Mouse (Mus musculus) cortical plate, adult 2 months (tissue): ENCODE measurements around the gene Olfr90. TPM values are rescaled to one million over a fixed set of nuclear protein-coding genes. Genes with fewer than 3 reads are reported as not detected.
A peak's percentile ranks its signal among the peaks of the same experiment; 100 is the strongest.
"Not testable (repeated sequence)": the region's sequence is repeated elsewhere in the genome, so short reads cannot be mapped to it uniquely, and the experiment has no call there.

Experiments used
- H3K27ac ChIP-seq: fragments of 200-500 bp; 2 replicates; pipeline ENCODE4 v1.5.1; 2012; ENCODE audit warnings: low read length, control low read depth, inconsistent platforms; ENCODE audit not compliant: insufficient read depth
- H3K4me1 ChIP-seq: fragments of 200-500 bp; 2 replicates; pipeline ENCODE4 v1.6.1; 2011; ENCODE audit warnings: low read length; ENCODE audit not compliant: control insufficient read depth, insufficient read depth
- H3K4me3 ChIP-seq: fragments of 200-500 bp; 2 replicates; pipeline ENCODE4 v1.5.1; 2011; ENCODE audit warnings: mild to moderate bottlenecking, low read length, control low read depth; ENCODE audit not compliant: insufficient read depth
- CTCF ChIP-seq: fragments of 200-500 bp; IDR thresholded peaks from 2 replicates; pipeline ENCODE4 v1.5.1; 2011; ENCODE audit warnings: mild to moderate bottlenecking, control low read depth, low read length; ENCODE audit not compliant: insufficient read depth; ENCODE audit errors: extremely low read depth
- POLR2A ChIP-seq: fragments of 200-500 bp; IDR thresholded peaks from 2 replicates; pipeline ENCODE4 v1.6.1; 2011; ENCODE audit warnings: mild to moderate bottlenecking, low read length, control low read depth; ENCODE audit not compliant: insufficient read depth; ENCODE audit errors: extremely low read depth
- polyA plus RNA-seq: library from polyadenylated mRNA; depleted of rRNA; stranded (reverse); fragments of >200 nt; gene quantifications from 2 replicates; pipeline ENCODE4 v1.2.3, GENCODE M21; 2012; rRNA removed

The Olfr90 gene
- not detected in 2 replicates for polyA plus RNA-seq

DNA sequence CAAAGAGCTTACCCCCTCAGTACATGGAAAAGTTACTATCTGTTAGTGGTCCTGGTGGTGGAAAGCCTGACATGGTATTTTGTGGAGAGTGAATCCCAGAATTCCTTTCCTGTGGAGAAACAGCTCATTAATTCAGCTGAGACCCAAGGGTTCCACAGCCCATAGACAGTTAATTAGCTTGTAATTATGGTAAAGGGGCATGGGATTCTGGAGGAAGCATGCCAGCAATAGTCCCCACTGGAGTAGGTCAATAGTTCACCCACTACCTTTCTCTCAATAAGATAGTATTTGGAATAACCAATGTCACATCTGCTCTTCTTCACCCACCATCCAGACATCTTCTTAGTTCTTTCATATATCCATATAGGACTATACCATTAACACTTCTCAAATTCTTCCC, at the start of gene Olfr90:
TSS of gene Olfr90 (minus strand) at position 101 of the 400 bp plus-strand sequence.
- no peaks in the 10 kb centered on the region for H3K4me1 ChIP-seq
- H3K4me3 ChIP-seq, result no peak within 1 kb of the TSS
- no peak within 1 kb of the TSS for H3K27ac ChIP-seq
- no peak for TF ChIP-seq POLR2A
- no peak for TF ChIP-seq CTCF

DNA sequence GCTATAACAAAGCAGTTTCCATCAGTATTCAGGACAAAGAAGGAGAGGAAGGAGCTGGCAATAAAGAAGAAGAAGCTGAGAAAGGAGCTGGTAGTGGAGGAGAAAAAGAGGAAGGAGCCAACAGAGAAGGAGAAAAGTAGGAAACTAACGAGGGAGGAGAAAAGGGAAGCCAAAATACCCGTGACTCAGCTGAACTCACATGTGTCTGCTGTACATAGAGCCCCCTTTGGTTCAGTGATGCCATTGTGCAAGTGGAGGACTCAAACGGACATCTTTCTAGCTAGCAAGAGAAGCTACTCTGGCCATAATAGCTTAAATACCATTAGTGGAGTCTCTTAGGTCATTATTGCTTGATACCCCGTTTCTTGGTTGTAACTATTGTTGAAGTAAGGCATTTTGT, 43.1 kb upstream of the Olfr90 start:
- H3K4me3 ChIP-seq, H3K27ac ChIP-seq, H3K4me1 ChIP-seq: not testable (repeated sequence)

DNA sequence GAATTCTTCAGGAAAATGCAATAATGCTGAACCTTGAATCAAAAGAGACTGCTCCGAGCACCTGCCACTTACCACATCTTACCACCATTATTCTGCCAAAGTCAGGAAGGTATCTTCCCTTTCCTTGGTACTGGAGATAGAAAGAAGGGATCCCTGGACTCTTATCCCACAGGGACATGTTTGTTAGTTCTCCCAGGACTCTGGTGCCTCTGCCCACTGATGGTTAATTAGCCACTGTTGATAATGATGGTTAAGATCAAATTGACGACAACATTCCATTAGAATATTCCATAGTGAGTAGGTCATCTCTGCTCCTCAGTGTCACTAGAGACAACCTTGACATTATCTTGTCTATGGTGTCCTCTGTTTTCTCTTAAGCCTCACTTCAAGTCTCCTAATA, 31.7 kb upstream of the Olfr90 start, which contains the start of gene Olfr92:
TSS of gene Olfr92 (minus strand) at position 101 of the 400 bp plus-strand sequence.
- H3K27ac ChIP-seq, result no peak within 1 kb of the TSS
- no peak within 1 kb of the TSS for H3K4me3 ChIP-seq
- no peaks in the 10 kb centered on the region for H3K4me1 ChIP-seq
- TF ChIP-seq CTCF (no peak), POLR2A (no peak)

DNA sequence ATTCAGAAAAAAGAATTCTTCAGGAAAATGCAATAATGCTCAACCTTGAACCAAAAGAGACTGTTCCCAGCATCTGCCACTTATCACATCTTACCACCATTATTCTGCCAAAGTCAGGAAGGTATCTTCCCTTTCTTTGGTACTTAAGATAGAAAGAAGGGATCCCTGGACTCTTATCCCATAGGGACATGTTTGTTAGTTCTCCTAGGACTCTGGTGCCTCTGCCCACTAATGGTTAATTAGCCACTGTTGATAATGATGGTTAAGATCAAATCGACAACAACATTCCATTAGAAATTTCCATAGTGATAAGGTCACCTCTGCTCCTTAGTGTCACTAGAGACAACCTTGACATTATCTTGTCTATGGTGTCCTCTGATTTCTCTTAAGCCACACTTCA, 9.9 kb upstream of the Olfr90 start, which contains the start of gene Olfr91:
TSS of gene Olfr91 (minus strand) at position 101 of the 400 bp plus-strand sequence.
- no peak within 1 kb of the TSS for H3K27ac ChIP-seq
- H3K4me1 ChIP-seq, result no peaks in the 10 kb centered on the region
- TF ChIP-seq CTCF, result no peak
- no peak within 1 kb of the TSS for H3K4me3 ChIP-seq

DNA sequence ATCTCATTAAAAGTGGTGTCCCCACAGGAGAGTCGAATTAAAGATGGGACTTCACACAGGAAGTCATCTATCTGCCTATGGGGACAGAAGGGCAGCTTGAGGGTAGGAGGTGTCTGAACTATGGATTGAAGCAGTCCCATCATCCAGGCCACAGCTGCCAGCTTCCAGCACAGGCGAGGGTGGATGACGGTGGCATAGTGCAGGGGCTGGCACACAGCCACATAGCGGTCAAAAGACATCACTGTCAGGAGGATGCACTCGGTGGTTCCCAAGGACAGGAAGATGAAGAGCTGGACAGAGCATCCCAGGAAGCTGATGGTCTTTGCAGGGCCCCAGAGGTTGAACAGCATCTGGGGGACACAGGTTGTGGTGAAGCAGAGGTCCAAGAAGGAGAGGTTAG, 5.0 kb upstream of the Olfr90 start:
- no peak for TF ChIP-seq POLR2A
- TF ChIP-seq CTCF, result no peak

DNA sequence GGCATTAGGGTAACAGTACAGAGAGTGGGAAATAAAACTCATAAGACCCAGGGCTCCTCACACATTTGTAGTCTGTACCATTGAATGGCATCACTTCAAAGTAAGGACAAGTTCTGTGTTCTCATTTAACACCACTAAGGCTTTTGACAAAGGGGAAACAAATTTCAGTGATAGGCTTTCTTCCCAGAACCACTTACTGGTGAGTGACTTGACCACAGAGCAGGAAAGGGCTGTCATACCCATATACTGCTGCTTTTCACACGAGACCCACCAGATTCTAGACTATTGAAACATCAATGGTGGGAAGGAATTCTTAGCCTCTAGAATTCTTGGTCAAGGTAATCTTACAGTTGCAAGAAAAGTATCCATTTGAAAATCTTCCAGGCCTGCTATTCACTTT, 3.9 kb upstream of the Olfr90 start:
- H3K27ac ChIP-seq, result no peak overlapping the region
- no peak for TF ChIP-seq POLR2A
- no peak for TF ChIP-seq CTCF
- no peak overlapping the region for H3K4me3 ChIP-seq
- H3K4me1 ChIP-seq, result no peaks in the 10 kb centered on the region

More for the DNA sequence above, 5.0 kb upstream of the Olfr90 start:
- Histone ChIP-seq H3K4me1 (no peaks in the 10 kb centered on the region), H3K4me3 (no peak overlapping the region), H3K27ac (no peak overlapping the region)

DNA sequence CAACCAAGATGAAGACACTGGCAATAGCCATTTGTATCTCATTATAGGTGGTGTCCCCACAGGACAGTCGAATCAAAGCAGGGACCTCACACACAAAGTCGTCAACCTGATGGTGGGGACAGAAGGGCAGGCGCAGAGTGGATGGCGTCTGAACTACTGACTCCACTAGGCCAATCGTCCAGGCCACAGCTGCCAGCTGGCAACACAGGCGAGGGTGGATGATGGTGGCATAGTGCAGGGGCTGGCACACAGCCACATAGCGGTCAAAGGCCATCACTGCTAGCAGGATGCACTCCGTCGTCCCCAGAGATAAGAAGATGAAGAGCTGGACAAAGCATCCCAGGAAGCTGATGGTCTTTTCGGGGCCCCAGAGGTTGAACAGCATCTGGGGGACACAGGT, 2.8 kb downstream of the Olfr90 start:
- TF ChIP-seq CTCF, result no peak
- TF ChIP-seq POLR2A, result no peak
- Histone ChIP-seq H3K4me1 (no peaks in the 10 kb centered on the region), H3K27ac (no peak overlapping the region), H3K4me3 (no peak overlapping the region)

DNA sequence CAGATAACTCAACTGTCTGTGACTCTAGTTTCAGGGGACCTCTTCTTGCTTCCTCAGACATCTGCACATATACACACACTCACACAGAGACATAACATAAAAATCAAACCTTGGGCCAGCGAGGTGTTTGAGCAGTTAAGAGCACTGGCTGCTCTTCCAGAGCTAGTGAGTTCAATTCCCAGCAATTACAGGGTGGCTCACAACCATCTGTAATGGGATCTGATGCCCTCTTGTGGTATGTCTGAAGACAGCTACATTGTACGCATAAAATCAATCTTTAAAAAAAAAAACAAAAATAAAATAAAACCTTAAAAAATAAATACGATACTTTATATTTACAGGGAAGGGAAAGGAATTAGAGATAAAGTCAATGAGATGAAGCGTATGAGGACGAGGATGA, 3.7 kb downstream of the Olfr90 start:
- Histone ChIP-seq H3K4me3 (no peak overlapping the region), H3K27ac (no peak overlapping the region), H3K4me1 (no peaks in the 10 kb centered on the region)
- TF ChIP-seq POLR2A (no peak), CTCF (peak; percentile 6; the same call in 1 of the 2 replicates)

DNA sequence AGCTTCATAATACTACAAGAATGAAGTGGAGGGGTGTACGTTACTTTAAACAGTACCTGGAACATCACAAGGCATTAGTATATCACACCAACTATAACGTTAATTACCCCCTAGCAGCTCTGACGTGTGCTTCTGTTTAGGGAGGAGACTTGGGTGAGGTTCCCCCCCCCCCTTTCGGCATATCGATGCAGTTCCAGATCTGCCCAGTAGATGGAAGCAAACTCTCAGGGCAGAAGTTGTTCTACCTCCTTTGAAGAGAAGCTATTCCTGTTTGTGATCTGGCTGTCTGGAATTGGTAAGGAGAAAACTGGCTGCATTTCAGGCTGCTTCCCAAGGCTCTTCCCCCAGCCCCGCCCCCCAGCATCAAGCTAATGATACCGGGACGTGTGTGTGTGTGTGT, 5.0 kb downstream of the Olfr90 start:
- TF ChIP-seq CTCF (peak; percentile 83), POLR2A (no peak)
- no peak overlapping the region for H3K27ac ChIP-seq
- no peak overlapping the region for H3K4me3 ChIP-seq
- no peaks in the 10 kb centered on the region for H3K4me1 ChIP-seq

DNA sequence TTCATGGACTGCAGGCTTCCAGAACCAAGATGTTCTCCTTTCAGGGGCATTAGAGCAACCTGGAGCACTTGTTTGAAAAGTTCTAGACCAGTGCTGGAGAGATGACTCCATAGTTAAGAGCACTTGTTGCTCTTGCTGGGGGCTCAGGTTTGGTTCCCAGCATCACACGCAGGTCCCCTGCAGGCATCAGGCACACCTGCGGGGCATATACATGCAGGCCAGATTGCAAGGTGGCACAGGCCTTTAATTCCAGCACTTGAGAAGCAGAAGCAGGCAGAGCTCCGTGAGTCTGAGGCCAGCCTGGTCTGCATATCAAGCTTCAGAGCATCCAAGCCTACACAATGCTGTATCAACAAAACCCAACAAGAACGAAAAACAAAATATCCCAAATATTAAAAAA, 6.6 kb downstream of the Olfr90 start:
- TF ChIP-seq CTCF (no peak), POLR2A (no peak)
- Histone ChIP-seq H3K4me1 (no peaks in the 10 kb centered on the region), H3K27ac (no peak overlapping the region), H3K4me3 (no peak overlapping the region)

DNA sequence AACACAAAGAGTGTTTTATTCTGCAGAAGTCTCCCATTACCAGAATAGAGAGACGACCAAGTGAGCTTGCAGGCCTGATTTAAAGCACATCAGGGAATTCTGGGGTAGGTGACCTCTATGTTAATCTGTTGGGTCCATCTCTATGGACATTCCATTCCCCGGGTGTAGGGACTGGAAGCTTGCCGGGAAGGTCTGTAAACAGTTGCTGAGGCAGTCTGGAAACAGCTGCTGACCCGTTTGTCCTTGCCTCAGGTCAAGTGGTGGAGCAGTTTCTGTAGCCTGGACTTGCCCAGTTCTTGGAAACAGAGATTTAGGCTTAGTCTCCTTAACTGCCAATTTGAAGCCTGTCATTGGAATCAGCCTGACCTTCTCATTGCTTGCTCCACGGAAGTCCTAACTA, 8.2 kb downstream of the Olfr90 start:
- H3K4me3 ChIP-seq, result no peak overlapping the region
- TF ChIP-seq CTCF (no peak), POLR2A (no peak)
- no peak overlapping the region for H3K27ac ChIP-seq
- H3K4me1 ChIP-seq, result no peaks in the 10 kb centered on the region
